ENCODE assay signal across 15 mouse cellular contexts in the genomic region with DNA sequence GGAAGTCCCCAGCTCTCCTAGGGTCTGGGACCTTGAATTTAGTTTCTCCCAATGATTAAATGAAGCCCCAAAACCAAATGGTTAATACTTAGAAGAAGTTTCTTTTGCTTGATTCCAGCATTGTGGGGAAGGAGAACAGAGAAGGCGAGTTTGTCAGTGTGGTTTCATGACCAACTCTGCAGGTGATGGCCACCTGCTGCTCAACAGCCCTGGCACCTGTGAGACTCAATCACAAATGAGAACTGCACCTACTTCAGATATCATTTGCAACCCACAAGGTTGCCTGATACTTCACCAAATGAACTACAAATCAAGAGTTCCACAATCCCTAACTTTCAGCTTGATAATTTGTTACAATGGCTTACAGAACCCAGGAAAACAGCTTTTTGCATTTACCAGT.
"Had no signal": no experiment of that assay in that cellular context is flagged by ENCODE, and none has a peak within 500 bp of the region (broad histone marks: within the 10 kb centered on the region; RNA-seq: fewer than 3 reads in every experiment).

No protein-coding gene starts in this region.

- H3K27ac ChIP-seq: neural tube, embryonic 13.5 days; neural tube, embryonic 15.5 days; stomach, embryonic 15.5 days; stomach, postnatal 0 days had no signal

- H3K4me1 ChIP-seq: neural tube, embryonic 13.5 days; neural tube, embryonic 15.5 days; stomach, embryonic 15.5 days had no signal

- H3K4me2 ChIP-seq: neural tube, embryonic 13.5 days; neural tube, embryonic 15.5 days; stomach, embryonic 15.5 days had no signal

- H3K27me3 ChIP-seq: neural tube, embryonic 13.5 days; neural tube, embryonic 15.5 days; stomach, embryonic 15.5 days had no signal

- H3K36me3 ChIP-seq: neural tube, embryonic 13.5 days; neural tube, embryonic 15.5 days; stomach, embryonic 15.5 days had no signal

- DNase-seq: retina, postnatal 1 day; right cerebral cortex, adult 18-20 months; right cerebral cortex, postnatal 14 days; right cerebral cortex, postnatal 25 days; right cerebral cortex, postnatal 4 days; spleen, adult 18-20 months; thymus, adult 2 months; thymus, postnatal 14 days; thymus, postnatal 25 days; thymus, postnatal 36 days; thymus, postnatal 4 days had no signal

- H3K4me3 ChIP-seq: neural tube, embryonic 13.5 days; neural tube, embryonic 15.5 days; stomach, embryonic 15.5 days had no signal

- H3K9me3 ChIP-seq: neural tube, embryonic 13.5 days; neural tube, embryonic 15.5 days; stomach, embryonic 15.5 days had no signal

- H3K9ac ChIP-seq: neural tube, embryonic 13.5 days; neural tube, embryonic 15.5 days; stomach, embryonic 15.5 days had no signal
